Mouse (Mus musculus) cerebellum, adult 9-10 months (tissue): Measurements from ENCODE around the gene Fam178b.

Experiments used
- DNase-seq: peaks from one replicate; pipeline ENCODE4 v3.0.0; 2022

Fam178b gene

DNA sequence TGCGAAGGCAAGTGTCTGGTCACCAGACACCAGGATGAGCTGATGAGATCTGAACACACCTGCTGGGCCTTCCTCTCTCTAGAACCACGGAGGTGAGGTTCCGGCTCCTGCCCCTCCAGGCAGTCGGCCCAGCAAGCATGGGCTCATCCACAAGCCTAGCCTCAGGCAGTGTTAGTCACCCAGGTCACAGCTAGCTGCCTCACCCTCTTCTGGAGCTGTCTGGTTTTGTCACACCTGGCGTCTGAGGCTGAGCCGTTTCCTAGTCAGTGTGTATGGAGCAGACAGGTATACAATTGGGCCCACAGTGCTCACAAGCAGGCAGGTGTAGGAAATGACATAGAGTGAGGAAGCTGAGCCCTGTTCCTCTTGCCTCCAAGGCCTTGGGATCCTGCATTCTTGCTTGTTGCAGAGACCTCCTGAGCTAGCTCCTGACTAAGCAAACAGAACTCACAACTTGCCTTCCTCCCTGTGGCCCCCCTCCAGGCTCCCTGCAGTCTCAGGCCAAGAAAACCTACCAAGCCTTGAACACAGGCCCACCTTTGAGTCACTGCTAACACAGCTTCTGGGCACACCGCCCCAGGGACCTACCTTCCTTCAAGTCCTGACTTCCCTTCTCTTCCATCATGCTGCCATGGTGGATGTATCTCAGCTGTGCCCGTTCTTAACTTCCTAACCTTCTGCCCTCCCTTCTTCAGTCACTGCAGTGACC lies 99.4 kb downstream of the Fam178b start:
- no peak for DNase-seq

DNA sequence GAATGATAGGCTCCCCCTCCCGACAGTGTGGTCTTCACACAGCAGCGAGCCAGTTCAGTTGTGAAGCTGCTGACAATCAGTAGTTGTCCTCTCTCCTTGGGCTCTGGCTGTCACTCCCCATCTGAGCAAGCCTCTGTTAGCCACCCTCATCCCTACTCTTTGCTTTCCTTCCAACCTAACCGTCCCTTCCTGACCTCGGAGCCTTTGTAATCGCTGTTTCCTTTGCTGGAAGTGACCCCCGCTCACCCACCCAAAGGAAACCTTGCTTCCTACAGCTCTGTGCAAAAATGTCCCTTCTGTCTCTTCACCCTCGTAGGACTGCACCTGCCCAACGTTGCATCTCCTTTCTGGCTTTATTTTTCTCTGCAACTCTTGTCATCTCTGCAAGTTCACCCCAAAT lies 100.8 kb downstream of the Fam178b start:
- no peak for DNase-seq

DNA sequence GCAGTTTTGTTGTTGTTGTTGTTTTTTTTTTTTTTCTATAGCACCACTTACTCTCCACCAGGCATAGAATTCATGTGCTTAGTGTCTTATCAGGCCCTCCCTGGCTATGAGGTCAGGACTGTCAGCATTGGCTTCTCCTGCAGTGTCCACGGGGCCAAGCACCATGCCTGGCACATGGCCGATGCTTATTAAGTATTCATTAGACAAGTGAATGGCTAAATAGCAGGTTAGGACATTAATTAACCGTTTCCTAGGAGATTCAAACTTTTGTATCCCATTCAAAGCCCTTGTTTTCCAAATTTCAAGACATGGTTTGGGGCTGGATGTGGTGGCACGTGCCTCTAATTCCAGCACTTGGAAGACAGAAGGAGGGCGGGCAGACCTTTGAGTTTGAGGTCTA lies 101.7 kb downstream of the Fam178b start:
- DNase-seq: peak; percentile 64

DNA sequence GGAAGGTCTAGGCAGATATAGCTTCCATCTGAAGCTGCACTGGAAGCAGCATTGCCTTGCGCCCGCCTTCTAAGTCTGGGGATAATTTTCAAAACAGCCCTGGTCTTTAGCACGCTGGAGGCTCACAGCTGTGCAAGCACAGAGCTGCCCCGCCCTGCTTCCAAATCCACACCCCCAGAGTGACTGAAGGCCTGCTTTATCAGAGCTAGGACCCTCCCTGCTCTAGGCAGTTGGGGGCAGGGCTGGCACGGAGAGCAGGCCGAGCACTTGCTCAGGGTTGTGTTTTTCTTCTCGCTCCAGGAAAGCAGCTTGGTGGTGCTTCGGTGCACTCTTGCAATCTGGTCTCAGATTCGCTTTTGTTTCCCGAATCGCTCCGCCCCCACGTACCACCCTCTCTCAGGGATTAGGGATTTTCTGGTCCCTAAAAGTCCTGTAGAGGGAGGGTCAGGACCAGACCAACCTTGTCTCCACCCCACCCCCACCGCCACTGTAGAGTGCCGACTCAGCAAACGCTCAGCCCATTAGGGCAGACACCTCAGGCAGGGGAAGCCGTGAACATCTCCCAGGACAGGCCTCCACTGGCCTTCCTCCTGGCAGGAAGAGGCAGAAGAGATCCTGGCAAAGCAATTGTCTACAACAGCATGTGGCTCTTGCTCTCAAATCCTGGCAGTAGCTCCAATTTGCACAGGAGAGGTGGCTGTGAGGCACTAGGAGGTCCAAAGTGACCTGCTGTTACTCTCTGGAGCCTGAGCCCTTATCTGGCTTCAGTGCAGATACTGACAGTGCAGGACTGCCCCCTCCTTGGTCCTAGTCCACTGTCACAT lies 102.4 kb downstream of the Fam178b start:
- DNase-seq: peak; percentile 83

DNA sequence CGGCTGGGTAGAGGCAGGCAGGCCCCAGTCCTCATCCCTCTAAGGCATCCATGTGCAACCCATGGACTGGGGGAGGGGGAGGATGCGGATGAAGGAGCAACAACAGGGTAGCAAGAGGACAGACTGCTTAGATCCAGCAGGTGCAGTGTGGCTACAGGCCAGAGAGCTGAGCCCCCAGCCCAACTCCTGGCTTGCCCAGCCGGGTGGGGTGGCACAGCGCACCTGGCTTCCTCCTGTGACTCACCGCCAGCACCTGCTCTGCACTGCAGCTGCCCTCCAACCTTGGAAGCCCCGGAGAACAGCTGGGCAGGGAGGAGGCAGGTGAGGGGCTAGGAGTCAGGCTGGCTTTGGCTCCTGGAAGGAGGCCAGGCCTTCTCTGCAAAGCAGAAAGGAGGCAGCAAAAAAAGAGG lies 103.0 kb downstream of the Fam178b start:
- DNase-seq: no peak

DNA sequence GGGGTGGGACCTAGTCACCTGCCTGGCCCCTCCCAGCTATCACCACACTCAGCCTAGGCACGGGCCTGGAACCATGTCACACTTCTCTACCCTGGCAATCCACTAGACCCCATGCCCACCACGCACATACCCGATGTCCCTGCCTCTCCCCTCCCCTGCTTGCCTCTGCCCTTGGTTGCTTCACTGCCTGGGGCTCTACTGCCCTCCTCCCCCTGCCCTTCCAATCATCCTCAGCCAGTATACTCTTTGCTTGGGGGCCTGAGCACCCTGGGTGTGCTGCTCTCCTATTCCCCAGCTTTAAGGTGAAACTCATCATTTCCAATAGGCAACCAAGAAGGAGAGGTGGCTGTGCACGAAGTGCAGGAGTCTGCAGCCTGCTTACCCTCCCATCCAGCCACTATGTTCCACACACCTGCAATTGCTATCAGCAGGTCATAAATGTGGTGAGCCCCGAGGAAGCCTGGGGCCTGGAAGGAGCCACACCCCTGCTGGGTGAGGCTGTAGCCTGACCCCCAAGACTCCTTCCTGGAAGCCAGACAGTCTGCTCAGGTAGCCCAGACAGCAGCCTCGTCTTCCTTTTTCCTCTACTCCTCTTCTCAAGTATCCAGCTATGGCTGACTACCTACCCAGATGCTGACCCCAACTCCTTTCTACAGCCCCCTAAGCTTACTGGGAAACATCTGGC lies 105.8 kb downstream of the Fam178b start:
- no peak for DNase-seq

DNA sequence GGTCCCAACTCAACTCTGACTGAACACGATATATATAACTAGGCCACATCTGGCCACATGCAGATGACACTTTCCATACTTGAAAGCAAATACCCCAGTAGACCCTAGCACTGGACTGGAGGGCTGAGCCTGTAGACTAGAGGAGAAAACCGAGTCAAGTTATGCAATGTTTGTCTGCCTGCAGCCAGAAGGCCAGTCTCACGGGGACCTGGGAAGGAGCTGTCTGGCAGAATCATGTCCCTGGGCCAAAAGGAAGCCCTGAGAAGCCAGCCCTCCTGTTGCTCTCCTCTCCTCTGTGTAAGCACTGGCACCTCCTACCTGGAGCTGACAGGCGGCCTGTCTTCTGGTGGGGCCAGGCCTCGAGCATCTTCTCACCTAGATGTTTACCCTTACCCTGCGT lies 107.6 kb downstream of the Fam178b start:
- DNase-seq: no peak

DNA sequence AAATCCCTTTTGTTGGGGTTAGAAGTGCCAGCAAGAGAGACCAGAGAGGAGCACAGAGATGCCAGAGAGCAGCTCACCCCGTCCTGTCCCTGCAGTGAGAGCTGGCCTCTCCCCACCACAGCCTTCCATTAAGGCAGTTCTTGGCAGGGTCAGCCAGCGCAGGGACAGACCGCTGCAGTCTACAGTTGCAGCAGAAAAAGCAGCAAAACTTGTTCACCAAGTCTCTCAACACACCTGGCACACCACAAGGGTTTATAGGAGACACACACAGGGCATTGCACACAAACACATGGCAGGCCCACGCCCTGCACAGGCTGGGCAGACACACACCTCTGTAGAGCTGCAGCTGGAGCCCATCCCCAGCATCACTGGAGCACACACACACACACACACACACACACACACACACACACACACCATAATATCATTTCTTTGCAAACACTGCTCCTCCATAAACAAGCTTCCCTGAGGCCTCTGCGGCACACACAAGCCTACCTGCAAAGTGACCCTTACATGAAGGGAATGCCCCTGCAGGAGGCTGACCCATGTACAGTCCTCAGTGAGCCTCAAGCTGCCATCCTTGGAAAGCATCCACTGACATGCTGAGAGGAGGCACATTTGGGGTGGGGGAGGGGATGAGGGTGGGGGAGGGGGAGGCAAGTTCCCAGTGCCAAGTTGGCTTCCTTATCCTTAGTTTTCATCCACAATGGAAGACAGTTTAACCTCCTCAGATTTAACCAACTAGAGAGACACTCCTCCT lies 108.6 kb downstream of the Fam178b start:
- no peak for DNase-seq

DNA sequence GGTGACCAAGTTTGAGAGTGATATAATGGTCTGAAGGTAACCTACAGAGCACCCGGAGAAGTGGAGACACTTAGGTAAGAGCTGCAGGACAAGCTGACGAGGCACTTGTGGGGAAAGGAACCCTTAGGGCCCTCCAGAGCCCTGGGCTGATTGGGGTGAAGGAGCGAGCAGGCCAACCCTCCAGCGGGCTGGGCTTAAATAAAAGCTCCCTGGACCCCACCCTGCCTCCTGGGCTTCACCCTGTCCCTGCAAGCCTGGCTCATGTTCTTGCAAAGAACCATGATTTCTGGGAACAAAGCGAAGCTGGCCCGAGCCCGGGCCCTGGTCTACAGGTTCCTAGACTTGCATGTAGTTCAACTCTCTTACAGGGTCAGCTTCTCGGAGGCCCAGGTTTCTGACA lies 109.5 kb downstream of the Fam178b start:
- no peak for DNase-seq

DNA sequence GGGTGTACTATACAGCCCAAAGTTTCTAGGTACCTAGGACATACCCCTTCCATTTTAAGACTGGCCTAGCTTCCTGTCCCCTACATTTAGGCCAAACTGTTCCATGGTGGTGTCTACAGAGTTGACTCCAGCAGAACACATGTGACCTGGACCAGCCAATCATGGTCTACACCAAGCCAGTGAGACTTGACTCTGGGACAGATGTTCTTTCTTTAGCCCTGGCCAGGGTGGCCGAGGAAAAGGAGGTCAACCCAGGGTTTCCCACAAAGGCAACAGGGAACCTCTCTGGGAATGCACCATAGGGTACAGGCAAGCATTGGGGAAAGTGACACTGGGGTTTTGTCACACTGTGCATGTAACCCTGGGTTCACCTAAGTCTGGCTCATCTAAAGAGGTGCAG lies 110.3 kb downstream of the Fam178b start:
- no peak for DNase-seq

DNA sequence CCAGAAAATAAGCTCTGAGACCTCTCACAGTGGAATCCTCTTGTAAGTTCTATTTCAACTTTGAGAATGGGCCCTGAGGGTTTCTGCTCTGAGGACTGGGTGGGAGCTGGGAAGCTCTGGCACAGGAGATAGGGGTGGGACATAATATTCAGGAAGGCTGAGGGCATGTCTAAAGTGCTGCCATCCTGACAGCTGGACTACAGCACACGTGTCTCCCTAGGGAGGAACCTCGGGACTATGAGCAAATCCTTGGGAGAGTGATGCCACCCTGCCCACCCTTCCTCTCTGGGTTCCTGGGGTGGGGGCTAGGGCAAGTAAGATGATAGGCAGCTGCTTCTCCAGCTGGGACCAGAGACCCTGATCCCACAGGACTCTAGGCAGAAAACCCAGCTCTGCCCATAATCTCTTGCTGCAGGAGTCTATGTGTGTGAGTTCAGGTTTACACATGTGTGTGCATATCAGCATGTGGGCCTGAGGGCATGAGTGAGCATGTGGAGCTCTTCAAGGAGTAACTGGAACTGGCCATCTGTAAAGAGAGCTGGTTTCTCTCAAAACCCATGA lies 110.8 kb downstream of the Fam178b start:
- DNase-seq: no peak

DNA sequence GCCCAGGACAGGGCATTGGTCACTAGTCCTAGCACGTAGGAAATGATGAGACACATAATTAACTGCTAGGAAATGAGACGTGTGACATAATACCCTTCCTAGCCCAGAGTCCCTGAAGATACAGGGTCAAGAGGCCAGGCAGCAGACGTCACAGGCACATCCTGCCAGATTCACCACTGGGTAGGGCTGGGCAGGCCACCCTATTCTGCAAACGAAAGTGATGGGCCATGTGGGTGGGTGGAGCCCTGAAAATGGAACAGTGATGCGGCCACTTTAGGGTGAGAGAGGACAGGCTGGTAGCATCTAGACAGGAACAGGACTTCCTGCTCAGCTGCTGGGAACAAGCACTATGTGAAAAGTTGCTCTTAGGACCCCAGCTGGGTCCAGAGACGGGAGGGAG lies 111.4 kb downstream of the Fam178b start:
- DNase-seq: no peak

DNA sequence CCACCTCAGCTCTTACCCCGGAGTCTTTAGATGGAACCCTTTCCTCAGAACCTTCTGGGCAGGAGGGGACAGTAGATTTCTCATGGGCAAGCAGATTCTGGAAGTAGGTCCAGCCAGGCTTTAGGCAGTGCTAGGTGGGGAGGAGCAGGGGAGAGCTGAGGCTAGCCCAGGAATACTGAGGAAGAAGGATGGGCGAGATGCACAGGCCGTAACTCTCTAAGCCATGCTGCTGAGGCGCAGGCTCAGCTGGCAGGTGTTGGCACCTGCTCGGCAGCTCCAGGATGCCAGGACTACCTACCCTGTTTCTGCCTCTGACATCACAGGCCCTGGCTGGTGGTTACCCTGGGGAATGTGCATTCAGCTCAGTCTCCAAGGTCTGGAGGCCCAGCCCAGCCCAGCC lies 112.7 kb downstream of the Fam178b start:
- DNase-seq: no peak

DNA sequence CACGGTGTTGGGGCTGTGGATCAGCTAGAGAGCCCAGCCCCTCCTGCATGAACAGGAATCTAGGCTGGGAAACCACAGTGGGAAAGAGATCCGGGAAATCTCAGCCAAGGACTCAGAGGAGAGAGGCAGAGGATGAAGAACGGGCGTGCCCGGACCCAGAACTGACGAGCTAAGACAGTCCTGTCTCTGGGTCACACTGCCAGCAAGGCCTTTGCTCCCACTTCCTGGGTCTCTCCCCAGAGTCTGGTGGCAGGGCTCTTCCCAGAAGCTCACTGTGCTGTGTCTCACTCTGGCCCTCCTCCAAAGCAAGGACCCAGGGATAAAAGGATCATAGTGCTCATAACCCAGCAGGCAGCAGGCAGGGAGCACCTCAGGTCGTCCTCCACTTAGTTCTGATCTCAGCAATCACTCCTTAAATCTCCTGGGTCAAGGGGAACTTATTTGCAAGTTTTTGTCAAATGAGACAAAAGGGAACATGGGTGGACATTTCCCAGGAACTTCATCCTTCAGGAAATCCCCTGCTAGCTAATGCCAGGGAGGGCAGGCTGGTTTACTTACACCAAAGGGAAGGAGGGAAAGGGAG lies 113.2 kb downstream of the Fam178b start:
- DNase-seq: no peak

DNA sequence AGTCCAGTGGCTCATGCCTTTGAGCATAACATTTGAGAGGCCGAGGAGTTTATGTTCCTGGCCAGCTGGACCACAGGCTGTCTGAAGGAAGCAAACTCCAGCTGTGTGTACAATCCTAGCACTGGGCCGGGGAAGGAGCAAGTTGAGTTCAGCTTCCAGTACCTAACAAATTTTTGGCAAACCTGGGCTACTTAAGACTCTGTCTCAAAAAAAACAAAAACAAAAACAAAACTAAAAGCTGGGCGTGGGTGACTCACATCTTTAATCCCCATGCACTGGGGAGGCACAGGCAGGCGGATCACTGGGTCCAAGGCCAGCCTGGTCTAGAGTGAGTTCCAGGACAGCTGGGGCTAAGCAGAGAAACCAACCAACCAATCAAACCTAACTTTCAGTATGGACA lies 114.2 kb downstream of the Fam178b start:
- DNase-seq: no peak

DNA sequence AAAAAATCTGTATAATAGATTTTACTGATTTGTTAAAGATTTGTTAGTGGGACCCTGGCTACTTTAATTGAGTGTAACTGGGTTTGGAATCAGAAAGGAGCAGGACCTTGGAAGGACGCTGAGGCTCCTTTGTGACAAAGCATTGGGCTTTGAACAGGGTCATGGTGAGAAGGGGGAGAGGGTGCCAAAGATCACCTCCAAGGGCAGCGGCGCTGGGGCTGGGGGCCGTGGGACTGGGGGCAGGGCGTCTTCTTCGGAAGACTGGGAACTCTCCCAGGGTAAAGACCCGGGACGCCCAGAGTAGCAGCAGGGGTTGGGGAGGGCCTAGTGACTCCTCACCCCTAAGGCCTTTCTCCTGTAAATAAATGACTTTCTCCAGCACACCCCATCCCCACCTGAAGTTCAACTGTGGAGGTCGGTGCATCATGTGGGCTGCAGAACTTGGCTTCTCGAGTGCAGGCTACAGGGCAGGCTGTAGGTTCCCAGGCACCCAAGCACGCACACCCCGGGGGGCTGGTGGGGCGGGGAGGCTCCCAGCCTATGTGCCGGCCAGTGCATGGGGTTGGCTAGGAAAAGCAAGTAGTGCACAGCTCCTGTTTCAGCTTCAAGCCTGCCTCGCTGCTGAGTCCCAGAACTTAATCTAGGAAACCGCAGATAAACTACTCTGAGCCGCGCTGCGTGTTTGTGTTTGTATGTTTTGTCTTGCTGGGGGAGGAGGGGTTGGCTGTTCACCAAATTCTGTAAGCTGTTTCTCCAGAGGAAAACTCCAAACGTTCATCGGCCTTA lies 115.0 kb downstream of the Fam178b start:
- DNase-seq: no peak

DNA sequence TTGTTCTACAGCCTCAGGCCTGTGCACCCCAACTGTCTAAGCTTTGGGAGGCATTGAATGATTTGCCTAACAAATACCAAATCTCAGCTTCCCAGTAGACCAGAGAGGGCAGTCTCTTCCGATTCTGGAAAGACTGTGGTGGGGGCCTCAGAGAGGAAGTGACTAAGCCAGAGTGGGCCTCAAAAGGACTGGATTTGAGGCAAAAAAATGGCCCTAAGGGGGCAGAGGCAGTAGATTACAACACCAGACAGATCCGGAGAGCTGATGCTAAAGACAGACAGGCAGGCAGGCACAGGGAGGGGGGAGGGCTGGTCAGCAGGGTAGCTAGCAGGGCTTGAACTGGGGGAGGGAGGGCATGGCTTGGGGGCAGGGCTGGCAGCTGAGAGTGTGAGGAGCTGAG lies 116.6 kb downstream of the Fam178b start:
- no peak for DNase-seq

DNA sequence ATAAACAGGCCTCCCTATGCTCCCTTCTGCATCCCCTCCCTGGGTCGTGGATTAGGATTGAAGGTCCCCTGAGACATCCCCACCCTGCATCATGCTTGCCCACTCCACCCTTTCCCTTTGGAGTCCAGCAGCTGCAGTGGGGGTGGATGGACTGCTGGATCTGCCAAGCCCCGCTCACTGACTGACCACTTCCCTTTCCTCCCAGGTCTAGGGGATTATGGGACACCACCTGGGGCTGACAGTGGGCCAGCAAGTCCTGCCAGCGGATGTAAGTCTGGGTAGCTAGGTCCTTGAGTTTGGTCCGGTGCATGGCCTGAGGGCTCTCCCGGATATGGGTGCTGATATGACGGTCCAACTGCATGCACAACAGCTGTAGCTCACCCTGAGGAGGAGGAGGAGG lies 118.9 kb downstream of the Fam178b start:
- DNase-seq: no peak

DNA sequence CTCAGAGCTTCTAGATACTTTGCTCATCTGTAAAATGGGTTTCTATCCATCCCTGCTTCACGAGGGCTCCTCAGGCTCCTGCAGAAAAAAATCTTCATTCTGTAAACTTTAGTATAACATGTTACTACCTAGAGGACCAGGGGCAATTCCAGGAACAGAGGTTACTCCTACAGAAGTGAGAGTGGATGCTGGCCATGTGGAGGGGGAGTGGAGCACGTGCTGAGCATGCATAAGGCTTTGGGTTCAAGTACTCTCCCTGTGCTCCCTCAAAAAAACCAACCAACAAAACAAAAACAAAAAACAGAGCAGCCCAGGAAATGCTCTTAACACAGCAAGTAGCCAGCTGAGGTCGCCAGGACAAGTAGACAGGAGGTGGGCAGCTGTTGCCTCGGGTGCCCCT lies 119.4 kb downstream of the Fam178b start:
- no peak for DNase-seq

DNA sequence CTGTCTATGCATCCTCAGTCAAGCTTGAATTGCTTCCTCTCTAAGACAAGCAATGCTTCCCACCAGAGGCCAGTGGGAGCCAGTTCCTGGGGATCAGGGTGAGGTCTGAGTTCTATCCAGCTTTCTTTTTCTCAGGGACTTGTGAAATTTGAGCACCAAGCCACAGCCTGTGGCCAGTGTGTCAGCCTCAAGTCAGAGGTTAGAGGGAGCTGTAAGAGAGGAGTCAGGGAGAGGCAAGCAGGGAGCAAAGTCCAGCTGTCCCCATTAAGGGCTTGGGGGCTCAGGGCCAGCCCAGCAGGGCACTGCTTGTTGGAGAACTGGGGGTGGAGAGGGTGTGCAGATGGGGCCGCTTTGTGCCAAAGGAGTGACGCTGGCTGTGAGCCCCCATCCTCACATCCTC lies 119.8 kb downstream of the Fam178b start:
- DNase-seq: no peak

DNA sequence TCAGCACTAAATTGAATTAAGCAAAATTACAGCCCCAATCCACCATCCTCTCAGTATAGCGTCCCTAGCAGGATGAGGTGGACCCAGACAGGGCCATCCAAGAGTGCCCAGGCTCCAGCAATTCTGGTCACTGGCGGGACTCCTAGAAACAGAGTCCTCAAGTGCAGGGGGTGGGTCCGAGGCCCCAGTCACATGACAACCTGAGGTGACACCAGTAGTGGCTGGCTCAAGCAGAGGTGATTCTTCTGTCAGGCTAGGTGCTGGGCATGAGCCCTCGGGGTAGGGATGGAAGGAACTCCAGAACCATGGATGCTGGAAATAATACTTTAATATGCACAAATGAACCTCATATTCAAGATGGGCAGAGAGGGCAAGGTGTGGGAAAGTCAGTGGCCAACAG lies 120.6 kb downstream of the Fam178b start:
- DNase-seq: no peak

DNA sequence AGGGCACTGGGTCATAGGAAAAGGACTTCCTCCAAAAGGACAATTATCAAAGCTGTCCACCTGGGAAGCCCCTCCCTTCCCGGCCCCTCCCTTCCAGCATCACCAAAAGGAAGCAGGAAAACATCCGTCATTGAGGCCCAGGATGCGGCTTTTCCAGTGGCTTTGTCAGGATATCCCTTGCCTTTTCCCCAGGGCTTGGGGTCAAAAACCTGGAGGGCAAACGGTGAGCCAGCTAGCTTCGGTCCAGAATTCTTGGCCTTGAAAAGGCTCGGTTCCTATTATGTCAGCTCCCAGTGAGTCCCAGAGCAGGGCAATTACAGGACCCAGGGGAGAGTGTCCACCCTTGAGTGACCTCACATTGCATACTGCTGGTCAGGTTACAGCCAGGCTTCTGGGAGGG lies 122.1 kb downstream of the Fam178b start:
- no peak for DNase-seq
